Mouse (Mus musculus) liver, embryonic 14.5 days (tissue): ENCODE data around the gene Hist1h2ba.

Experiments
- CTCF ChIP-seq: IDR thresholded peaks from 2 replicates; pipeline ENCODE4 v1.5.1; 2016; ENCODE audit warnings: antibody characterized with exemption, low read depth, control low read depth
- EP300 ChIP-seq: IDR thresholded peaks from 2 replicates; pipeline ENCODE4 v1.6.1; 2016; ENCODE audit warnings: antibody characterized with exemption, low read depth

DNA sequence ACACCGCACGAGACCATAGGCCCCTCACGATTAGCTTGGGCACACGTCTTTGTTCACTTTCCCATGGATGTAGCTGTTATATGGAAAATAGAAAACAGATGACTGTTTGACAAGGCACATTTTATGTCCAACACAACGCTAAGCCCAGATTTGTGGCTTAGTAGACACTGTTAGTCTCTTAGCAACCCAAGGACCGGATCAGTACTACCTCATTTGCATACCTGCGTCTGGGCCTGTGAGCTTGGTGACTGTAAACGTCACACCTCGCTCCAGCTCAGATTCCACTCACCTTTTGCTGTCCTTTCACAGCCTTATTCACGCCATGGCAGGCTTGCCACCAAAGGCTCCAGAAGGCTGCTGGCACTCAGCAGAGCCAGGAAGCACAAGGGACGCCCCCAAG lies 3.1 kb downstream of the Hist1h2ba start:
- no peak for TF ChIP-seq CTCF
- TF ChIP-seq EP300 = no peak
